Mouse (Mus musculus) C2C12 (cell line): Measurements from ENCODE around the gene Scrn3. TPM values are rescaled to one million over a fixed set of nuclear protein-coding genes. Genes with fewer than 3 reads are reported as not detected.

Experiments used
- H3K27me3 ChIP-seq: one replicate; pipeline ENCODE4 v1.6.1; 2011; ENCODE audit not compliant: control insufficient read depth, insufficient read depth, insufficient read length
- H3K36me3 ChIP-seq: one replicate; pipeline ENCODE4 v1.6.1; 2011; ENCODE audit not compliant: control insufficient read depth, insufficient read depth
- H3K4me3 ChIP-seq: one replicate; pipeline ENCODE4 v1.5.1; 2011; ENCODE audit warnings: mild to moderate bottlenecking, control low read depth; ENCODE audit not compliant: poor library complexity, insufficient read depth, severe bottlenecking
- H3K79me2 ChIP-seq: one replicate; pipeline ENCODE4 v1.6.1; 2011; ENCODE audit not compliant: control insufficient read depth, insufficient read depth
- H3K79me3 ChIP-seq: one replicate; pipeline ENCODE4 v1.6.1; 2011; ENCODE audit warnings: low read depth, control low read depth
- H3ac ChIP-seq: one replicate; pipeline ENCODE3; 2011; ENCODE audit warnings: low read depth; ENCODE audit not compliant: control insufficient read depth, insufficient read length
- CEBPB ChIP-seq: IDR thresholded peaks from one replicate; pipeline ENCODE4 v1.6.1; 2011; ENCODE audit warnings: low read depth, mild to moderate bottlenecking, control low read depth, moderate library complexity
- CTCF ChIP-seq: IDR thresholded peaks from one replicate; pipeline ENCODE4 v1.5.1; 2011; ENCODE audit not compliant: control insufficient read depth, insufficient read depth, insufficient read length
- FOSL1 ChIP-seq: IDR thresholded peaks from one replicate; pipeline ENCODE4 v1.8.0; 2011; ENCODE audit warnings: mild to moderate bottlenecking, low read length; ENCODE audit not compliant: poor library complexity, insufficient read depth, severe bottlenecking
- MAX ChIP-seq: IDR thresholded peaks from one replicate; pipeline ENCODE4 v1.6.1; 2011; ENCODE audit warnings: mild to moderate bottlenecking, control low read depth
- MYOD1 ChIP-seq: IDR thresholded peaks from one replicate; pipeline ENCODE4 v1.6.1; 2011; ENCODE audit warnings: low read depth; ENCODE audit not compliant: control insufficient read depth, insufficient read length
- MYOG ChIP-seq: IDR thresholded peaks from one replicate; pipeline ENCODE4 v1.6.1; 2011; ENCODE audit not compliant: control insufficient read depth, insufficient read length; ENCODE audit errors: extremely low read depth
- USF1 ChIP-seq: IDR thresholded peaks from one replicate; pipeline ENCODE4 v1.6.1; 2011; ENCODE audit warnings: low read depth, mild to moderate bottlenecking, control low read depth, moderate library complexity
- polyA plus RNA-seq: library from polyadenylated mRNA; unstranded; fragments of >200 nt; fragmentation: generic; extraction: Trizol; gene quantifications from one replicate; pipeline ENCODE4 v1.2.1, GENCODE M21; 2012; ENCODE audit warnings: missing spikeins

The Scrn3 gene
- polyA plus RNA-seq, 1 experiment: 7.0 TPM

DNA sequence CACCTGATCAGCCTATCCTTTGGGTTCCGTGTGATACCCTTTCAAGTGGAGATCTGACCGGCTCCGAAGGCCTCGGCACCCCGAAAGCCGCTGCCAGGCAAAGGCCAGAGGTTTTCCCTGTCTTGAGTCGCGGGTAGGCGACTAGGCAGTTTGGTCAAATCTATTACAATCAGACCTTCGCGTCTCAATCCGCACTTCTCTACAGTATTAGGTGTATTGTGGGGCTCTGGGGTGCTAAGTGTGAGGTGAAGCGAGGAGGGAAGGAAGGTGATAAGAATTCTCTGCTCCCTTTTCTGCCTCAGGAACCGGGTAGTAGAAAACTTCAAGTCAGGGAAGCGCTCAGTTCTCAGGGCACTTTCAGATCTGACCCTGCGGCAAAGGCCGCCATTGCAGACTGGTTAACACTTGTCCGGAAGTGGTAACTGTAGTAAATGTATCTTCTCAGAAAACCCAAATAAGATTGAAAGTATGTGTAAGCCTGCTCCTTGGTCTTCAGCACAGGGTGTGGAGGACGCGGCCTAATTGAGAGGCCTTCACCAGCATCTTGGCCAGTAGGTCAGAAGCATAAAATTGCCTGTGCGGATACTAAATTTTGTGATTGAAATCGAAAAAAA, 31.2 kb upstream of the Scrn3 start:
- TF ChIP-seq CEBPB (no peak), USF1 (no peak), FOSL1 (no peak), CTCF (no peak), MYOG (no peak), MAX (no peak)
- Histone ChIP-seq H3K79me2 (no peaks in the 10 kb centered on the region), H3K79me3 (no peaks in the 10 kb centered on the region), H3K4me3 (no peak overlapping the region), H3K27me3 (peaks cover 13% of the 10 kb centered on the region), H3K36me3 (no peaks in the 10 kb centered on the region), H3ac (no peak overlapping the region)

GRCm38 (mm10) chr2:73281707-73282106, 30.7 kb upstream of the Scrn3 start:
- Histone ChIP-seq H3K27me3 (peaks cover 13% of the 10 kb centered on the region), H3K36me3 (no peaks in the 10 kb centered on the region), H3ac (no peak overlapping the region), H3K4me3 (no peak overlapping the region), H3K79me3 (no peaks in the 10 kb centered on the region), H3K79me2 (no peaks in the 10 kb centered on the region)
- no peak for TF ChIP-seq MYOG
- no peak for TF ChIP-seq CEBPB
- no peak for TF ChIP-seq CTCF
- no peak for TF ChIP-seq MYOD1

DNA sequence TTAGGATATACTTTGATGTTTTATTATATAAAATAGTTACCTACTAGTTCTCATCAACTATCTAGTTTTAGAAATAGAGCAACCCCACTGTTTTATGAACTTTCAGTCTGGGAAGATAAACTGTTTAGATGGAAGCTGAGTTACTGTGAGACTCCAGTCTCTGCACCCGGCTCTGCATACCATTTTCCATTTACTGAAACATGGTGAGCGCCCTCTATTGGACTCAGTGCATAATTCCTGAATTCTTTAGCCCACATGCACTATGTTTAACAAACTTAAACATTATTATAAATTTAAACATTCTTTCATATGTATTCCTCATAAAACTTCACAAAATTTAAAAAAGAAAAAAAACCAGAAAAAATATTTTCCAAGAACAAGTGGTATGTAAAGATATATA, 26.8 kb upstream of the Scrn3 start:
- Histone ChIP-seq H3K4me3 (no peak overlapping the region), H3K36me3 (peaks cover 4% of the 10 kb centered on the region), H3K79me3 (no peaks in the 10 kb centered on the region), H3K27me3 (no peaks in the 10 kb centered on the region), H3ac (no peak overlapping the region), H3K79me2 (no peaks in the 10 kb centered on the region)
- TF ChIP-seq MAX (no peak), FOSL1 (no peak), CEBPB (no peak), USF1 (no peak), MYOD1 (no peak), MYOG (no peak), CTCF (no peak)

DNA sequence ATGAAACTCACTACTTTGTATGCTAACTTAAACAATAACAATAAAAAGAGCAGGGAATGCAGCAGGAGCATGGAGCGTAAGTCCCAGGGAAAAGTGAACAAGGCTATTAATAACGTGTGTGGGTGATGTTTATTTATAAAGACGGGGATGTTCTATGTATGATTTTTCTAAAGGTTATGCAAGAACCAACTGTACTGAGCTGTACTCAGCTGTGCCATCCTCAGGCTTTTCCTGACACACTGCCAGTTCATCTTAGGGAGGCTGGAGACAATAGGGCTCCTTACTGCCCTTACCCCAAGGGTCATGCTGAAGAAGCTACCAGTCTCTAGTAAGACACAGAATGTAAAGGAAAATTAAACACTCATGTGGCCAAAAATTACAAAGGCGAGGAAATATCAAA, 21.3 kb upstream of the Scrn3 start:
- Histone ChIP-seq H3K27me3 (no peaks in the 10 kb centered on the region), H3ac (no peak overlapping the region), H3K4me3 (no peak overlapping the region), H3K79me3 (no peaks in the 10 kb centered on the region), H3K36me3 (peaks cover 4% of the 10 kb centered on the region), H3K79me2 (no peaks in the 10 kb centered on the region)
- TF ChIP-seq MYOG (no peak), MAX (no peak), MYOD1 (no peak), USF1 (no peak), FOSL1 (no peak), CEBPB (no peak), CTCF (no peak)

DNA sequence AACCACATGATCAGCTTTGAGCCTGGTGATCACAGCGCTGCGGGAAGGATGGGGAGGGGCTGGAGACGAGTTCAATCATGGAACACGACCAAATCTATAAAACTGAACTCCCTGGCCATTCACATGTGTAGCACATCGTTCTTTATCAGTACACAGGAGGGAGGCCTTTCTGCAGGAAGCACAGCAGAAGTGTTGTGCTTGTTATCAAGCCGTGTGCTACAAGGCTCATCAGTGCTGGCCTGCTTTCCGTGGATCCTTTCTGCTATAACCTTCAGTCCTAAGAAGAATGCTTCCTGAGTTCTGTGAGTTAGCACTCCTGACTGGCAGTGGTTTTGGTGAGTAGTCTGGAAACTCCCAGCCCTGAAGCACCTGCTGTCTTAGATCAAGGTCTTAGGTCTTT, 17.4 kb upstream of the Scrn3 start:
- no peak overlapping the region for H3K4me3 ChIP-seq
- H3K27me3 ChIP-seq: no peaks in the 10 kb centered on the region
- H3ac ChIP-seq: no peak overlapping the region
- H3K79me2 ChIP-seq: no peaks in the 10 kb centered on the region
- no peaks in the 10 kb centered on the region for H3K36me3 ChIP-seq
- TF ChIP-seq MYOD1: peak; percentile 19
- TF ChIP-seq USF1: no peak
- H3K79me3 ChIP-seq: no peaks in the 10 kb centered on the region

DNA sequence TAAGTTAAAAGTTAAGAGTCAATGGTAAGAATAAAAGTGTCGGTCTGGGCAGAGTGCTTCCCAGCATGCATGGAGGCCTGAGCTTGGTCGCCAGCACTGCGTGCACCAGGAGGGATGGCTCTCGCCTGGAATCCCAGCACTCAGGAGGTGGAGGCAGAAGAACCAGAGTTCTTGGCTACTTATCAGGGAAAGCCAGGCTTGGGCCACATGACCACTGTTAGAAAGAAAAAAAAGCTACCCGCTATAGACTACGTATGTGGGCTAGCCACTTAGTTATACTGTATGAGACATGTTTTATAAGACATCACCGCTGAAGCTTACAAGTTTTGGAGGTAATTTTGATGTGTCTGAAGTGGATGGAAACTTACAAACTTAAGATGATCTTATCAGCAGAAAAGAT, 14.2 kb upstream of the Scrn3 start:
- H3K79me2 ChIP-seq: no peaks in the 10 kb centered on the region
- H3K36me3 ChIP-seq: peaks cover 6% of the 10 kb centered on the region

More for the DNA sequence above, 14.2 kb upstream of the Scrn3 start:
- no peak overlapping the region for H3K4me3 ChIP-seq
- no peak for TF ChIP-seq MYOG
- TF ChIP-seq USF1: no peak
- no peak for TF ChIP-seq CEBPB
- no peaks in the 10 kb centered on the region for H3K79me3 ChIP-seq
- H3K27me3 ChIP-seq: no peaks in the 10 kb centered on the region
- H3ac ChIP-seq: no peak overlapping the region
